Mouse (Mus musculus) bone marrow macrophage, adult 2 months (primary cell): ENCODE measurements around the gene Uqcrq.

Source experiments
- CTCF ChIP-seq: IDR thresholded peaks from 2 replicates; pipeline ENCODE4 v1.5.1; 2012; ENCODE audit warnings: low read depth, mild to moderate bottlenecking, low read length, moderate library complexity
- POLR2A ChIP-seq: IDR thresholded peaks from 2 replicates; pipeline ENCODE4 v1.6.1; 2012; ENCODE audit warnings: mild to moderate bottlenecking, low read depth, low read length, borderline replicate concordance

DNA sequence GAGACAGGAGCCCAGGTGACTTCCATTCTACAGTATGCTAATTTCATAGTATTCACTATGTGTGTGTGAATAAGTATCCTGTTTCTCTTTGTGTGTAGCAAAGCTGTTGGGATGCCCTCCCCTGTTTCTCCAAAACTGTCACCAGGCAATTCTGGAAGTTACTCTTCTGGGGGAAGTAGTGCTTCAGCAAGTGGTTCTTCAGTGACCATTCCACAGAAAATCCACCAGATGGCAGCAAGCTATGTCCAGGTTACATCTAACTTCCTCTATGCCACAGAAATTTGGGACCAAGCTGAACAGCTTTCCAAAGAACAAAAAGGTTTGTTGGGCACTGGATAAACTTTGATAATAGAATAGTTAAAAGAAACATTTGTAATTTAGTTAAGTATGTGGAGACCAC, 18.9 kb downstream of the Uqcrq start:
- TF ChIP-seq POLR2A (no peak), CTCF (no peak)
